Mouse (Mus musculus) granulocyte monocyte progenitor cell, adult 5-6 weeks (primary cell): Measurements from ENCODE around the gene Trim37. TPM values are rescaled to one million over a fixed set of nuclear protein-coding genes. Genes with fewer than 3 reads are reported as not detected.

Source experiments
- ATAC-seq: replicated peaks from 2 replicates; pipeline ENCODE4 v1.8.0; 2016; ENCODE audit warnings: mild to moderate bottlenecking, moderate TSS enrichment, inconsistent platforms; ENCODE audit not compliant: poor library complexity, severe bottlenecking
- total RNA-seq, 2 experiments: library from RNA; stranded (forward) in 1 of 2; stranded (reverse) in 1 of 2; fragments of 200-712, 200-1000 nt in 1 of 2; fragments of >200 nt in 1 of 2; fragmentation: Nextera tagmentation in 1 of 2; gene quantifications; 2 replicates each; pipeline ENCODE4 v1.2.3; 2014 to 2017

The Trim37 gene
- total RNA-seq (2014; fragmentation: Nextera tagmentation), result 29.4 and 33.6 TPM in 2 replicates
- 53.0 and 67.6 TPM in 2 replicates for total RNA-seq (2017)

DNA sequence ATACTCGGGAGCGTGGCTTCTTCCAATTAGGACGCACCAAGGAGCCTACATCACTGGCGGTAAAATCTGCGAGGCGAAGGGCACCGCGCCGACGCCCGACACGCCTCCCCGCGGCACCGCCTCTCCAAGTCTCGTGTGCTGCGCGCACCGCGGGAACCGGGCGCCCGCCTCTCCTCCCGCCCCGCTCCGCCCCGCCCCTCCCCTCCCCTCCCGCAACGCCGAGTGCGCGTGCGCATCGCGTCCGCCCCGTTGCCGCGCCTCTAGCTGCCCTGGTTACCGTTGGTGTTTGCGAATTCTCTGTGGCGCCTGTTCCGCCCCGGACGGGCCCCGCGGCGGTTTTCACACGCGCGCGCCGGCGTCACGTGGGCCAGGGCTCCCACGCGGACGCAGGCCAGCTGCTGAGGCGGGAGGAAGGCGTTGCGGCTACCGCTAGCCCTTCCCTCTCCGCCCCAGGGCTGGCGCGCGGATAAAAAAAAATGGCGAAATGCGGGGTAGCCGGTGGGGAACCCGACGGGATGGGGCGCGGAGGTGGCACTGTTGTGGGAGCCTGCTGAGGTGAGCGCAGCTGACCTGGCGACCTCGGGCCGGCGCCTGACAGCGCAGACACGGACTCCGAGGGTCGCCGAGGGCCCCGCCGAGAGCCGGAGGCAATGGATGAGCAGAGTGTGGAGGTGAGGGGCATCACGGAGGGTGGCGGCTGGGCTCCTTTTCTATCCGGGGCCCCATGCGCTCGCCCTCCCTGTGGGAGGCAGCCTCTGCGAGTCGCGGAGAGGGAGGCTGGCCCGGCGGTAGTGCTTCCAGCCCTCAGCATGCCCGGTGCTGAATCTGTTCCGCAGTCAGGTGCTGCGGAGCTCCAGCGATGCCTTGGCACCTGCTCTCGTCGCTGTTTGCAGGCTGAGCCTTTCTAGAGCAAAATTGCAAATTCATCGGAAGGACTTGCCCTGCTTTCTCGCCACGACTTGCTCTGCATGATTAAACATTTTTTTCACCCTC lies at the start of gene Trim37:
Gene Trim37 (plus strand): TSS at position 254 of the 993 bp plus-strand sequence.
- ATAC-seq, result peak; percentile 89

GRCm38 (mm10) chr11:87083712-87084111 lies 43.2 kb upstream of the Trim37 start:
- no peak for ATAC-seq

DNA sequence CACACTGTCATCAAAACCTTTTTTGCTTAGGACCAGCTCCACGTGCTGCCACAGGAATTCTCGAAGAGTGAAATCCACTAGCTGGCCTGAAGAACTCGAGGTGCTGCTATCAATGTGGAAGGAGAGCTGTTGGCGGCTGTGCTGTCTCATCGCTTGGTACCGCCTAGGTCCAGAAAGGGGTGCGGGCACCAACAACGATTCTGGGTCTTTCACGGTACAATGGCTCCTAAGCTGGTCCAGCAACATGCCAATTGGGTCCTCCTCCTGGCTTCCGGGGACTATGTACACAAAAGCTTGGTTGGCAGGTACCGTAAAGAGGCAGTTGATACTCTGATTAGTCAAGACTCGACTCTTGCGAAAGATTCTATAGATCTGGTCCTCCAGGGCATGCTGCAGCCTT lies 41.4 kb upstream of the Trim37 start:
- ATAC-seq, result peak; percentile 21; the same call in 1 of the 2 replicates

- peak; percentile 100 for ATAC-seq
Measured at GRCm38 (mm10) chr11:87086290-87086984, 40.4 kb upstream of the Trim37 start, which contains the start of gene Smg8. Smg8 (minus strand) TSS chr11:87086774.

GRCm38 (mm10) chr11:87087142-87087541 lies 39.7 kb upstream of the Trim37 start:
- no peak for ATAC-seq

- ATAC-seq, result no peak
Measured at GRCm38 (mm10) chr11:87108409-87108754, 18.5 kb upstream of the Trim37 start, which contains the start of gene Prr11. Prr11 (minus strand) TSS chr11:87108708.

- ATAC-seq, result peak; percentile 94
Measured at GRCm38 (mm10) chr11:87108755-87109518, 17.9 kb upstream of the Trim37 start, which contains the start of gene Ska2. Ska2 (plus strand) TSS chr11:87109234.

DNA sequence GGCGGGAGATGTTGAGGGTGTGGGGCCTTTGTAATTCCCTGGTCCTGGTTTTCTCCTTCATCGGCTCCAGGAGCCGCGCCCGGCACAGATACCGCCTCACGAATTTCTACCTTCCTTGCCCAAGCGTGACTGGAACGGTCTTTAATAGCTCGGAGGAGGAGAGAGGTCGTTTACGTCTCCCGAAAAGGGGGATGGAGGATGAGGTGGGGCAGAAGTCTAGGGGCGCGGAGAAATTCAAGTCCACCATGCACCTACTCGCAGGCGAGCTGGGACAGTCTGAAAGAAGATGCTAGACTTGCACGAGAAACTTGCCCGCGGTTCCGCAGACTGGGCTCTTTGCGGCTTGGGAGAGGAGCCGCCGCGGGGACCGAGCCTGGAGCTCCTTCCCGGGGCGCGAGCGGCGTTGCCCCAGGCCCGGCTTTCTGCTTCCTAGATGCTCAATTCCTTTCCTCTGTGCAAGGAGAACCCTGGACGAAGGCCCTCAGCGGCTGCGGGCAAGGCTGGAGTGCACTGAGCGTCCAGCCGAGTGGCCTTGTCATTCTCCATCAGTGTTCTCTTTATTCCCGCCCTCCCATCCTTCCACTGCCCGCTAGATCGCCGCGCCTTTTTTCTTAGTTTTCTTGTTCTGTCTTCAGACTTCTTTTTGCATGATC lies 17.2 kb upstream of the Trim37 start:
- ATAC-seq, result no peak

DNA sequence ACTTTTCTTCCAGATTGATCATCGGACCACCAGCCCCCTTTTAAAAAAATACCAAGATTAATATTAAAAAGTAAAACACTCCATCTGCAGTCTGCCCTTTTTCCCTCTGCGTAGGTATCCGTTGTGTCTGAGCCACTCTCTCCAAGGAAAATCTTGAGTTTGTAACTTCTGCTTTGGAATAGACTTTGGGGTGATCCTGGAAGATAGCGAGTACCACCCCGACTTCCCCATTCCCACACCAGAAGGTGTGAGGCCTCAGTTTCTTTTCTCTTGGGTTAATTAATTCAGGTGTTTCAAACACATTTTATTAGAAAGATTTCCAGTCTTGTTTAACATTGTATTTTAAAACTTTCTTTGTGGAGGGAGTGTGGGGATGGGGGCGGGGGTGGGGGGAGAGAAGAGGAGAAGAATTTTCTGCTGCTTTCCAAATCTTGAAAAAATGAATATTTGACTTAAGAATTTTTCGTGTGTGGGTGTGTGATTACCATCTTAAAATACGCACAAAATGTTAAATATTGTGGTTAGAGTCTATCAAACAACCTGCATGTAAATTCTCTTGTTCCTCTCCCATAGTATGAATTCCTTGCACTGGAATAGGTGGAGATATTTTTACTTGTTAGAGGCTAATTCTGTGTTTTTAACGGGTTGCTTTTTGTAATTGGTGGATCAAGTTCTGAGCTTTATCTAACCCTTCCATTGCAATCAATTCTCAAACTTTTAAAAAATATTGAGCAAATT lies 16.5 kb upstream of the Trim37 start:
- ATAC-seq, result no peak

GRCm38 (mm10) chr11:87121864-87122263 lies 5.0 kb upstream of the Trim37 start:
- ATAC-seq, result no peak

DNA sequence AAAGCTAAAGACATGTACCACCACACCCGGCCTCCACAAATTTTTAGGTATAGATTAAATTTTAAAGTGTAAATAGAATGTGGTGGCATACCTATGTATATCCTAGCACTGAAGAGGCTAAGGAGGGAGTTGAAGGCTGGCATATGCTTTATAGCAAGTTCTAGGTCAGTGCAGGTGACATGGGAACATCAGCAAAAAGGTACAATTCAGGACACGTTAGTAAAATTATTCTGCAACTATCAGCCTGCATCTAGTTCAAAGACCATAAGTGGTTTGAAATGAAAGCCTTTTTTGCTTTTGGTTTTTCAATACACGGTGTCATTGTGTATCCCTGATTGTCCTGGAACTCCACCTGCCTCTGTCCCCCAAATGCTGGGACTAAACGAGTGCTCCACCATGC lies 1.3 kb upstream of the Trim37 start:
- no peak for ATAC-seq

DNA sequence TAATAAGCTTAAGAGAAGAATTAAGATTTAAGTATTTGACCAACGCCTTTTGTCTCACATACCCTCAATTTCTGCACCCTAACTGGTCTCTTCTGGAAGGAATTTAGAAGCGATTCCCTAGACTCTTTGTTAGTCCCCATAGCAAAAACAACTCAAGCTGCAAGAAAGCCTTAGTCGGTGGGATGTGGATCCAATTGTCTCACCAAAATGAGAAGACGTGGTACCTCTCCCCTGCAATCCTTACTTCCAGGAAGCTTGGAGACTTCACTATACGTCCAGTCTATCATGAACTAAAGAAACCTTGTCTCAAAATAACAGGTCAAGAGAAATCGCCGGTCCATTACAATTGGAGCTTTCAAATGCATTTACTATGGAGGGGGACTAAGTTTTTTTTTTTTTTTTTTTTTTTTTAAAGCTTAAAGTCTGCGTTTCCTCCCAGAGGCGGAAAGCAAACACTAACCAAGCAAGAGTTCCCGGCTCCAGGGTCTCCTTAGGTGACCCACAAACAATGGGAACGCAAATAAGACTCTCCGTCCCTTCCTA lies 525 bp upstream of the Trim37 start:
- no peak for ATAC-seq

DNA sequence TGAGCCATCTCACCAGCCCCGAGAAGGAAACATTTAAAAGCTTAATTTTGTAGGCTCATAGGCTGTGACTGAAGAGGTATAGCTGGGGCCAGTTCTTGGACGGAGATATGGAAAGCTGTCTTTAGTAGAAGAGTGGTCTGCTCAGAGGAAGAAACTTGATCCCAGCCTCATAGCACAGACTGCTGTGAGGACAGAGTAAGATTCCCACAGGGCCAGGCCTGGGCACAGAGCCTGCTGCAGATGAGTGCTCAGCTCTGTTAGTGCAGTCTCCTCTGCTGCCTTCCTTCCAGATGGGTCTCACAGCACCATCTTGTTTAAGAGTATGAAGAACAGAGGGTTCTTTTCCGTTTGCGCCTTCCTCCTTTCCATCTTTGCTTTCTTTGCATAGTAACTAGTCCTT lies 9.4 kb downstream of the Trim37 start:
- no peak for ATAC-seq

- no peak for ATAC-seq
Measured at GRCm38 (mm10) chr11:87158012-87158411, 31.1 kb downstream of the Trim37 start.

- ATAC-seq, result no peak
Measured at GRCm38 (mm10) chr11:87162687-87163086, 35.8 kb downstream of the Trim37 start.

GRCm38 (mm10) chr11:87163751-87164150 lies 36.9 kb downstream of the Trim37 start:
- ATAC-seq, result no peak

GRCm38 (mm10) chr11:87173625-87174024 lies 46.7 kb downstream of the Trim37 start:
- ATAC-seq, result no peak

DNA sequence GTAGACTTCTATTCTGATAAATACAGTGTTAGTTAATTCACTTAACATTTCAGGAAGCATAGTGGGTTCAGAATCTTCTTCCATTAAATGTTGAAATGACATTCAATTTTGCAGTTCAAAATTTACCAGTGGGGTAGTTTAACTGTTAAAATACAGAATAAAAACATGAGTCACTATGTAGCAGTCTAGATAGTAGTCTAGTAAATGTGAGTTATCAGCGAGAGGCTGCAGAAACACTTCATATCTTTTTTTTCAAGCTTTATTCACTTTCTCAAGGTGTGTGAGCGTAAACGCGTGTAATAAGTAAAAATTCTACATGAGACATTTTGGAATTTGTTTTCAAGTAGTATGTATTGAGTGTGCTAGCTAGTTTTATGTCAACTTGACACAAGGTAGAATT lies 48.2 kb downstream of the Trim37 start:
- ATAC-seq, result no peak

- ATAC-seq, result peak; percentile 68
Measured at GRCm38 (mm10) chr11:87212313-87212712, 85.4 kb downstream of the Trim37 start.
